Mouse (Mus musculus): Measurements from ENCODE around the gene Il17f. TPM values are rescaled to one million over a fixed set of nuclear protein-coding genes. Genes with fewer than 3 reads are reported as not detected.
"Not testable (repeated sequence)": the region's sequence is repeated elsewhere in the genome, so short reads cannot be mapped to it uniquely, and the experiment has no call there.

Il17f gene
- total RNA-seq, 2 experiments from 2014 or later, result not detected

DNA sequence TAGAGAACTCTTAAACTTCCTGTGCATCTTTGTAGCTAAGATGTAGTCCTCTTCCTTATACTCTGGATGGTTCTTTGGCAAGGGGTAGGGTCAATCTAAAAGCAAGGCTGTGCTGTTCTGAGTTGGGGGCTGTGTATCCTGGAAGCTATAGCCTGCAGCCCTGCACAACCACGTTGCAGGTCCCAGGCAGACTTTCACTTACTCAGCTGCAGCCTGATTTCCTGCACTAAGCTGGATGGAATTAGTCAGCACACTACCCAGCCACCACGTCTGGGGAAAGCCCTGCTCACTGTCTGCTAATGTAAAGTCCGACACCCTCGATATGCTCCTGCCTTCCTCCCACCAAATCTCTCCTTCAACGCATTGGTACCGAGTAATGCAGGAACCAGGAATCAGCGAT is 997 bp upstream of the Il17f start:
- no peak for DNase-seq (ENCODE audit: low spot score)
- intact Hi-C loops (cut with DNase I), result no loop called here

DNA sequence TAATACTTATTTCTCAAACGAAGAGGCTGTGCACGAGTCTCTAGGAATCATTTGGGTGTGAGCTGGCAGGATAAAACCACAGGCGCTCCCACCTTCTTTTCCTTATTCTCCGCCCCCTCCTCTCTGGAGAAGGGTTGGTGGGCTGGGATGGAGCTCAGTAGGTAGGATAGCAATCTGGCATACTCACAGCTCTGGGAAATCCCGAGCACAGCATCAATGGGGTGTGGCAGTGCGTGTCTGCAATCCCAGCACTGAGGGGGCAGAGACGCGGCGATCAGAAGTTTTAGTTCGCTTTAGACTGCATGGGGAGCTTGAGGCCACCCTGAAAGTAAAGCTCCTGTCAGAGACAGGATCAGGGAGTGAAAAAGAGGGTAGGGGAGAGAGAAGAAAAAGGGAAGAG is 2.0 kb downstream of the Il17f start:
- no peak for DNase-seq (ENCODE audit: low spot score)
- intact Hi-C loops (cut with DNase I), result no loop called here

DNA sequence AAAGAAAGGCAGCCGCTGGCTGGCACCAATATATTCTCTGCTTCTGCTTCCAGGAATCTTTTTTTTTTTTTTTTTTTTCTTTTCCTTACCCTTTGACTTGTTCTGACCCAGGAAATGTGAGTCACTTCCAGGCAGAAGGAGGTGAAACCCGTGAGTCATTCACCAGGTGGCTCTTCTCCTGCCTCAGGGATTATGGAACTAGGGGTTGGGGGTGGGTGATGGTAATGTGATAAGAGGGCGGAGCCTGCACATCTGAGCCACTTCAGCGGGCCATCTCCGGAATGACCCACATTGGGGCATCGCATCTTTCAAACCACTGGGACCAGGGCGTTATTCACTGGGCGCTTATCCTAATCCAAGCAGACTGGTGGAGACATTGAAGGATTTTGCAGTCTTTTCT is 3.4 kb downstream of the Il17f start:
- no peak for DNase-seq (ENCODE audit: low spot score)
- intact Hi-C loops (cut with DNase I), result no loop called here

DNA sequence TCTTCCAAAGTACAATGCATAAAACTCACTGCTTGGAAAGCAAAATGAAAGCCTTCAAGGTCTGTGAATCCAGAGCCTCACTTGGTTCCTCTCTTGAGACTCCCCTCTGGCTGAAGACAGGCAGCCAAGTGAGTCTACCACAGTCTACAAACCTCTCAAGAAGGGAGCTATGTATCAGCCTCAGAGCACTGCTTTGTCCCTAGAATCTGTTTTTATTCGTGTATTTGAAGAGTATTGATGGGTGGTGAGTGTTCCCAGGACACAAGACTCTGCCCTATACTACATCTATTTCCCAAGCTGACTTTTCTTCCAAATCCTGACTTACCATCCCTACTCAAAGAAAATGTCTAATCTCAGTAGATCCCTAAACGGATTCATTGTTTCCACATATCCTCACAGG is 12.1 kb downstream of the Il17f start:
- intact Hi-C loops (cut with DNase I), result no loop called here
- no peak for DNase-seq (ENCODE audit: low spot score)

DNA sequence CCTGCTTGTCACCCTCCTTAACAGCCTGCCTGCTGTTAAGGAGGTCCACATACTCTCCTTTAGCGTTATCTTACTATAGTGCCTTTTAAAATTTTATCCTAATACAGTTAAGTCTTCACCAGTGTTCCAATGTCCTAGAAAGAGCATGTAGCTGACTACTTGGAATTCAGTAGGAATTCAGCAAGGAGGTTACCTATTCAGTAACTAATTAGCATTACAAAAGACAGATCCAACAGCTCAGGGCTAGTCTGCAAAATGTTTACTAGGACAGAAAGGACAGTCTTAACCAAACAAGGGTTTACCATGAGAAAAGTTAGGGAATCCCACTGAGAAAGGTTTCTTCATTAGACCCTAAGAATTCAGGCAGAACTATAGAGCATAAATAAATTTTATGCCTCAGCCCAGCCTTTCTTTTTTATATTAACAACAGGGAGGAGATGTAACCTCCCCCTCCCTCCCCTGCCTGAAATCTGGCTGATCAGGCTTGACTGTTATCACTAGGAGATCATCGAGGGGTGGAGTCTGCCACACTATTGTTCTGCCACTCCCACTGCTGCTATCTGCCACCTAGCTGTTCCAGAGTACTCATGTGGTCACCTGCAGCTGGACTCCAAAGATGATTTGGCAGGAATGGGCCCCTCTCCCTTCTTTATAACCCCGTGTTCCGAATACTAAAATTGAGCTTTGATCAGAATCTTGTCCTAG is 16.2 kb downstream of the Il17f start:
- intact Hi-C loops (cut with DNase I); DNase-seq (ENCODE audit: low spot score): not testable (repeated sequence)

DNA sequence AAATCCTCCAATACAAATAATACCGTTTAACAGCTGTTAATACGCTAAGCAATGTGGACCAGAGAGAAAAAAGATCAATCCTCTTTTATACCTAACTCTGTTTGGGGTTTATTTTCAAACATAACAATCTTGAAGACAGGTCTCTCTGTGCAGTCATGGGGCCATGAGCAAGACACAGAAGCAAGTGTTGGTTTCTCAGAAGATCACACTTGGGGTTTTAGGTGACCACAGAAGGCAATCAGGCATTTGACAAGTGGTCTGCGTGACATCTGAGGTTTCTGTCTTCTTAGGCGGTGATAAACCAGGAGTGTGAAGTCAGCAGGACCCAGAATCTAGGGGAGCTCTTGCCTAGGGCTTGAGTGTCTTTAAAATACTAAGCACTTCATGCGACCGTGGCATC is 23.9 kb downstream of the Il17f start:
- intact Hi-C loops (cut with DNase I), result no loop called here
- DNase-seq (ENCODE audit: low spot score), result no peak

DNA sequence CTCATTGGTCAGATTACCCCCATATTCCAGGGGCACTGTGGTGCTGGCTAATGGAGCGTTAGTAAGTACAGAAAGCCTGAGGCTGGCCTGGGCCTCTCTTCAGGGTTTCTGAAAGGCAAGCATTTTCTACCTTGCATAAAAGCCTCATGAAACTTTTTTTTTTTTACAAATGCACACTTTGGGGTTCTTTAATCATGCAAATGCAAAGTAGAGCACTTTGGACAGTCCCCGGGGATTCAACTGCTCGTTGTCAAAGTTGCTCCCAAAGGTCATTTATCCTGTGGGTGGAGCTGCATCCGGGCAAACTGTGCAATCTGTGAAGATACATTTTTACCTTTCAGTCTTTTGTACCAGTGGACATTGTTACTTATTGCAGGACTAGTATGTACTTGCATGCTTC is 29.0 kb downstream of the Il17f start:
- no peak for DNase-seq (ENCODE audit: low spot score)
- intact Hi-C loops (cut with DNase I), result no loop called here

DNA sequence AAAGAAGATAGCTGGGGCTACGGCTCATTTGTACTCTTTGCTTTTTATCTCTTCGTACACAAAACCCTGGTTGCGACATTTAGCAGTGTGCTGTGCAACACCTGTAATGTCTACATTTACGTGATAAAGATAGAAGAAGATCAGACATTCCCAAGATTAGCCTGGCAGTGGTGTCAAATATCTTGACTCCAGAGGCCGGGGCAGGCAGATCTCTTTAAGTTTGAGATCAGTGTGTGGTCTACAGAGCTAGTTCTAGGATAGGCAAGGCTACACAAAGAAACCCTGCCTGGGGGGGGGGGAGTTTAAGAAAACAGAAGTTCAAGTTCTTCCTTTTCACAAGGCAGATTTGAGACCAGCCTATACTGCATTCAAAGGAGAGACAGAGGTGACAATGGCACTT is 30.1 kb downstream of the Il17f start:
- no peak for DNase-seq (ENCODE audit: low spot score)
- intact Hi-C loops (cut with DNase I), result no loop called here

DNA sequence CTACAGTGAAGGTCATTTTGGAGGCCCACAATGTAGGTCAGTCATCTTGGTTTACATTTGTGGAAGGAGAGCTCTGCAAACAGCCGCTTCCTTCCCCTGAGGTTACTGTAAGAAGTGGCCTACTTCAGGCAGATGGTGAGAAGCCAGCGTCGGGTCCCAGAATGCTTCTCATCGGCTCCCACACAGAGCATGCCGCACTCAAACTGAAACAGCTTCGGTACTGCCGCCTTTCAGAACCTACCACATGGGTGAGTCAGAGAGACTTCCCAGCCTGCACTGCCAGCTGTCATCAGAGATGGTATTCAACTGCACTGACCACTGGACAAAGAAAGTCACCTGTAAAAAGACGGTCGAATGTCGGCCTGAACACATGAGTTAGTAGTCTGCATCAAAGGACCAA is 30.6 kb downstream of the Il17f start:
- intact Hi-C loops (cut with DNase I), result no loop called here
- no peak for DNase-seq (ENCODE audit: low spot score)

DNA sequence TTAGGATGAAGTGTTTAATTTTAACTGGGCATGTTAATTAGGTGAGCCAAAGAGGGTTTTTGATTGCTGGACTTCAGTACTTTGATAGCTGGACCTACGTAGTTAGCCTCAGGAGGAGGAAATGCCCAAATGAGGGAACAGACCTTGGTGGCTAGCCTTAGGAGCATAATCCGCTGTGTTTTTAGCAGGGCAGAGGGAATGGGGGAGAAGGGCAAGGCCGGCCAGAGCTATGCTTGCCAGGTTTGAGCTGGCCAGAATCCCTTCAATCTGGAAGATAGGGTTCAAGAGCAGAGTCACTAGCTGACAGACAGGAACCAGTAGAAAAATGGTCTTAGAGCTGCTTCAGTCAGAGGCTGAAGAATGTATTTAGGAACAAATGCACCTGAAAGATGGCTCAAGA is 32.8 kb downstream of the Il17f start:
- intact Hi-C loops (cut with DNase I), result no loop called here
- DNase-seq (ENCODE audit: low spot score), result no peak

DNA sequence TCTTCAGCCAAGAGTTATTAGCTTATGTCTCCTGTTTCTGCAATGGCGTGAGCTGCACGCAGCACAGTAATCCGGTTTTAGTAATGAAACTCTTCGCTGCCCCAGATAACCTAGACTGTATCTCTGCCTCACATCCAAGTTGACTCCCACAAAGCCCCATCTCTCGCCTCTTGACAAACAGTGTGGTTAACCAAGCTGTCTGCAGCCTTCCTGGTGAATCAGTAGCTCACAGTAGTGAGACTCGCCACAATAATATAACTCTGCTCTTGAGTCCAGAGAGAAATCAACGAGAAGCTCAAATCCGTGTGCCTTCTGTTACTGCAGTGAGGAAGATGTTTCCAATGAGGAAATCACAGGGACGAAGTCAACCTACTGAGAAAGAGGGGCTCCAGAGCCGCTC is 36.0 kb downstream of the Il17f start:
- DNase-seq (ENCODE audit: low spot score), result no peak
- intact Hi-C loops (cut with DNase I), result no loop called here

DNA sequence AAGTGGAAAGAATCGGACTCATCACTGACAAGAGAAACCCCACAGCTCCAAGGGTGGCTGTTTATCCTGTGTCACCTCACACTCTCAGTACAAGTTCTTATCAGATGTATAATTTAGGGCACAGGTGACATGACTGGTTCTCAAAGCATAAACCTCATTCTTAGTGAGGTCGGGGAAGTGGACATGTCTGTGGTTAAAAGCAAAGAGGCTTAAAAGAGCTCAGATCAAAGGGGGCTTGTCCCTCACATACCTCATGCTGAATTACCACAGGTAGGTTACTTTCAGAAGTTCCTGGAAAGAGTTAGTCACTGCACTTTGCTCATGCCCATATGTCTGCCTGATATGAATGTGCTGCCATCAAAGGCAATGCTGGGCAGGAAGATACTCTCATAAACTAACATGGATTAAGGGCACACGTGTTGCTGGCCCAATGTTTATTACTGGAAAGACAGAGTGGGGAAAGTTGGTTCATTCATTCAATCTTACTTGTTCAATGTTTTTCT is 49.9 kb downstream of the Il17f start:
- DNase-seq (ENCODE audit: low spot score), result no peak
- intact Hi-C loops (cut with DNase I), result no loop called here

DNA sequence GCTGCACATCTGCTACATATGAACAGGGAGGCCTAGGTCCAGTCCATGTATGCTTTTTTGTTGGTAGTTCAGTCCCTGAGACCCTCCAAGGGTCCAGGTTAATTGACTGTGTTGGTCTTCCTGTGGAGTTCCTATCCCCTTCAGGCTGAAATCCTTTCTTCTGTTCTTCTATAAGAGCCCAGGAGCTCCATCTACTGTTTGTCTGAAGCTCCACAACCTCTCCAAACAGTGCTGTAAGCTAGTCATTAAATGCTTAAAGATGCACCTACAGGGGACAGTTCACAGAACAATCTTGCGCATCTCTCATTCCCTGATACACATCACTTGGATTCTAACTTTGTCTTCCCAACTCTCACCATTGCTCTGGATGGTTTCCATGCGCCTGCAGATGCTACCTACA is 51.9 kb downstream of the Il17f start:
- DNase-seq (ENCODE audit: low spot score), result no peak
- intact Hi-C loops (cut with DNase I), result no loop called here

DNA sequence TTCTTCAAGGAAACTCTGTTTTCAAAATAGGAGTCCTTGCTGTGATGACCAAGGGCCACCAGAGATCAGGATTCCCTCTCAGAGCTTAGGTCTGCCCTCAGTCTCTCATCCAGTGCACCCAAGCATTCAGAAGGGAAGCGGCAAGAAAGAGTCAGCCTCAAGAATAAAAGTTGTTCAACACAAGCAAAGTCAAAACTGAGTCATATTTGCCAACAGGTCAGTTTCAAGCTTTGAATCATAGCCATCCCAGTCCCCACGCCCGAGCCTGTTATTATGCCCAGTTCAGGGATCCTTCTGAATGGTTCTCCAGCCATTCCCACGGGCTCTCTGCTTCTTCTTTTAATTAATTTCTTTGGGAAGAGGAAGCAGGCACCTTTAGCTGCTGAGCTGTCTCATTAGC is 53.8 kb downstream of the Il17f start:
- intact Hi-C loops (cut with DNase I), result no loop called here
- no peak for DNase-seq (ENCODE audit: low spot score)

DNA sequence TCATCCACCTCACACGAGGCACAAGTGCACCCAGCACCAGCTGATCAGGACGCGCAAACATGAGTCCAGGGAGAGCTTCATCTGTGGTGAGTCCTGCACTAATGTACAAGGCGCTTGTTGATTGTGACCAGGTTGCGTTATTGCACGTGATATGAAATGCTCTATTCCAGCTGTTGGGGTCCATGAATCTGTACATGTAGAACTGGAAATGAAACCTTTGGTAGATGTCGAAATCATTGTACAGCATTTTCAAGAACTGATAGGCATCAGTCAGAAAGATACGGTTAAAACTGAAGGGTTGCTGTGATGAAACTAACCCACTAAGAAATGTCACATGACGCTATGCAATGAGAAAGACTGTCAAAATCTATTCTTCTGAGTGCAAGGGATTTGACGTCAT is 59.5 kb downstream of the Il17f start, which contains the start of gene Il17a:
TSS of gene Il17a (plus strand) at position 3 of the 400 bp plus-strand sequence.
- no peak for DNase-seq (ENCODE audit: low spot score)
- intact Hi-C loops (cut with DNase I), result no loop called here

Other genes with a start within 250 kb of the Il17f start
- gene Pkhd1, start 172.6 kb downstream of the Il17f start, total RNA-seq (2021), result not detected
- not detected for gene Il17a, start 59.7 kb downstream of the Il17f start, total RNA-seq (2021)
- 1 to 10 TPM; 4.7 to 5.4 TPM for gene Mcm3, start 29.7 kb upstream of the Il17f start, total RNA-seq (2021)
- 1 to 10 TPM; 2.0 to 2.3 TPM for gene Paqr8, start 100.0 kb upstream of the Il17f start, total RNA-seq (2021)
- gene Efhc1, start 161.0 kb upstream of the Il17f start, total RNA-seq (2021), result under 1 TPM; 0.42 to 0.75 TPM